In the genomic region with DNA sequence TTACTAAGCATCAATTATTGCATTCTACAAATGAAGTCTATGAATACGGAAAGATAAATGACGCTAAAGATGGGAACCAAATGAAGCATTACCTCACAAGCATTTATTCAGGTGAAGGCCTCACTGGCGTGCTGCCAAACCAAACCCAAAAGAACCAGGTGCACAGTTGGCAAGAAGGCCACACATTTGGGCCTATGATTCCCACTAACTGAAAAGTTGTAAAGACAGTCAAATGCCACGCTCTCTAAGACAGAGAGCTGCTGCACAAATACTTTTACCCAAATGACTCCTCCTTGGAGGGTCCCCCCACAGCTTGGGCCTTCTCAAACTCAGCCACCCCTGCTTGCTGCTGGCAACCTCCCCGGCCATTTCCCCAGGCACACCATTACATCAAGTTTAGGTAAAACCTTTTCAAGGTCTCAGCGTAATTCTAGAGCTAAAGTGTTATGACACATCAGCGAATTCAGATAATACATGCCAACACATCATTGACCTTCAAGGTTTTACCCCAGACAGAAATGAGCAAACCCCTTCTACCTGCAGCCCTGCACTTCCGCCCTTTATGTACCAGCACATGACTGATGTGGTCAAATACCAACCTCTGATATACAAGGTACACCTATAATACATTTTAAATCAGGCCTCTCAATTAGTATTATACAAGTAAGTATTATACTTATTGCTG, we compare ENCODE assay signal across 8 mouse cellular contexts. TPM values are rescaled to one million over a fixed set of nuclear protein-coding genes. Genes with fewer than 3 reads are reported as not detected.
DNase-seq lines count a peak whose midpoint lies in the region; ATAC-seq and TF ChIP-seq lines count a peak whose summit lies in the region.

No protein-coding gene starts in this region.

- no peak for TF ChIP-seq POLR2A in olfactory bulb, adult 2 months (IDR thresholded peaks at IDR 0.05; ENCODE audit: insufficient read depth, low read depth, low read length)

- 32% methylated on average over 8 of the region's 8 CpGs for WGBS in heart, embryonic 16.5 days
- 50% methylated on average over 8 of the region's 8 CpGs for WGBS in forebrain, embryonic 10.5 days
- 33% methylated on average over 8 of the region's 8 CpGs for WGBS in olfactory bulb, adult 2 months

- H3K27me3 ChIP-seq in heart, embryonic 16.5 days (ENCODE audit: control insufficient read depth, insufficient read depth, low read length): no peaks in the 10 kb centered on the region
- no peaks in the 10 kb centered on the region for H3K27me3 ChIP-seq in G1E (ENCODE audit: insufficient read depth, low read length)
- H3K27me3 ChIP-seq in forebrain, embryonic 10.5 days (ENCODE audit: poor library complexity, severe bottlenecking): no peaks in the 10 kb centered on the region

- no peak for TF ChIP-seq CTCF in G1E (IDR thresholded peaks at IDR 0.05; ENCODE audit: low read depth, low read length)
- TF ChIP-seq CTCF in olfactory bulb, adult 2 months (IDR thresholded peaks at IDR 0.05; ENCODE audit: insufficient read depth, low read depth, low read length): no peak

- no peak for DNase-seq in heart, adult 11 months
- DNase-seq in G1E (ENCODE audit: low spot score): no peak
- DNase-seq in forebrain, embryonic 10.5 days (ENCODE audit: extremely low spot score, low spot score): no peak
- peak; percentile 52 to 53 for DNase-seq in kidney, postnatal 25 days
- DNase-seq in layer of hippocampus, adult 9-10 months (ENCODE audit: low spot score): no peak
- no peak for DNase-seq in left cerebral cortex, postnatal 36 days (ENCODE audit: low spot score in 2 of 2)

- ATAC-seq in heart, embryonic 16.5 days (replicated peaks; ENCODE audit: extremely low read depth, insufficient read depth, low FRiP score): no peak
- no peak for ATAC-seq in G1E (ENCODE audit: extremely low read depth, insufficient number of reproducible peaks, low FRiP score, poor library complexity, severe bottlenecking)

- no peaks in the 10 kb centered on the region for H3K9me3 ChIP-seq in heart, embryonic 16.5 days (replicated peaks; ENCODE audit: control insufficient read depth, low read length)
- no peaks in the 10 kb centered on the region for H3K9me3 ChIP-seq in G1E (replicated peaks)
- H3K9me3 ChIP-seq in forebrain, embryonic 10.5 days: no peaks in the 10 kb centered on the region

- H3K36me3 ChIP-seq in heart, embryonic 16.5 days (ENCODE audit: control insufficient read depth, insufficient read depth): peaks cover 47% of the 10 kb centered on the region
- peaks cover 47% of the 10 kb centered on the region for H3K36me3 ChIP-seq in G1E (replicated peaks)
- peaks cover 55% of the 10 kb centered on the region for H3K36me3 ChIP-seq in forebrain, embryonic 10.5 days (replicated peaks)

- H3K27ac ChIP-seq in heart, embryonic 16.5 days (ENCODE audit: low read length): peak overlapping the region; percentile 87
- peak overlapping the region; percentile 99 for H3K27ac ChIP-seq in forebrain, embryonic 10.5 days
- H3K27ac ChIP-seq in olfactory bulb, adult 2 months (ENCODE audit: insufficient read depth, low read depth, low read length): no peak overlapping the region

- peaks cover 43% of the 10 kb centered on the region for H3K4me1 ChIP-seq in heart, embryonic 16.5 days (ENCODE audit: control insufficient read depth, insufficient read depth, low read length)
- peaks cover 49% of the 10 kb centered on the region for H3K4me1 ChIP-seq in G1E (ENCODE audit: insufficient read depth, low read depth, low read length)
- H3K4me1 ChIP-seq in forebrain, embryonic 10.5 days: peaks cover 54% of the 10 kb centered on the region
- H3K4me1 ChIP-seq in olfactory bulb, adult 2 months (ENCODE audit: control insufficient read depth, insufficient read depth, low read length): peaks cover 5% of the 10 kb centered on the region

- intact Hi-C loops in left cerebral cortex, postnatal 36 days (cut with DNase I): no loop called here

- H3K4me2 ChIP-seq in heart, embryonic 16.5 days (ENCODE audit: low read depth, low read length): peak overlapping the region; percentile 93

- H3K9ac ChIP-seq in heart, embryonic 16.5 days (ENCODE audit: low read length): peak overlapping the region; percentile 94

- H3K4me3 ChIP-seq in heart, embryonic 16.5 days (ENCODE audit: low read length): peak overlapping the region; percentile 82
- H3K4me3 ChIP-seq in G1E (ENCODE audit: low read depth, low read length): peak overlapping the region; percentile 97
- peak overlapping the region; percentile 94 for H3K4me3 ChIP-seq in forebrain, embryonic 10.5 days
- H3K4me3 ChIP-seq in olfactory bulb, adult 2 months (ENCODE audit: insufficient read depth, low read depth, low read length): peak overlapping the region; percentile 29

RNA-seq across cellular contexts. Expression of a gene that starts 1.5 kb away (rescaled TPM):
- 56.9 and 64.3 TPM in 2 replicates for polyA plus RNA-seq in heart, embryonic 16.5 days (2015; fragmentation: Nextera tagmentation; extraction: Ambion mirVana)
- 147 and 179 TPM in 2 replicates for total RNA-seq in G1E (2014; fragmentation: Nextera tagmentation)
- 227 and 242 TPM in 2 replicates for total RNA-seq in G1E (2017)
- 26.7 and 30.3 TPM in 2 replicates for polyA plus RNA-seq in G1E (2012)
- polyA plus RNA-seq in forebrain, embryonic 10.5 days (2016; fragmentation: Nextera tagmentation; extraction: Ambion mirVana): 51.2 and 55.5 TPM in 2 replicates
- polyA plus RNA-seq in olfactory bulb, adult 2 months (2012; ENCODE audit: insufficient read depth, insufficient read length, low replicate concordance, missing spikeins): not detected in 2 replicates
- 10 to 100 TPM; 59.9 to 61.2 TPM for total RNA-seq in left cerebral cortex, postnatal 36 days (2021)

RNA-seq across cellular contexts. Expression of a gene that starts 5.4 kb away (rescaled TPM):
- polyA plus RNA-seq in heart, embryonic 16.5 days (2015; fragmentation: Nextera tagmentation; extraction: Ambion mirVana): 0.12 TPM in 2 replicates
- total RNA-seq in G1E (2014; fragmentation: Nextera tagmentation) (0.19 and 0.45 TPM in 2 replicates), G1E (2017) (0.46 and 0.49 TPM in 2 replicates)
- polyA plus RNA-seq in G1E (2012): not detected in 2 replicates
- 0.07 and 0.12 TPM in 2 replicates for polyA plus RNA-seq in forebrain, embryonic 10.5 days (2016; fragmentation: Nextera tagmentation; extraction: Ambion mirVana)
- not detected in 2 replicates for polyA plus RNA-seq in olfactory bulb, adult 2 months (2012; ENCODE audit: insufficient read depth, insufficient read length, low replicate concordance, missing spikeins)
- under 1 TPM; 0.12 to 0.48 TPM for total RNA-seq in left cerebral cortex, postnatal 36 days (2021)

RNA-seq across cellular contexts. Expression of a gene that starts 33.1 kb away (rescaled TPM):
- polyA plus RNA-seq in heart, embryonic 16.5 days (2015; fragmentation: Nextera tagmentation; extraction: Ambion mirVana): 335 and 384 TPM in 2 replicates
- 89.2 and 89.9 TPM in 2 replicates for total RNA-seq in G1E (2014; fragmentation: Nextera tagmentation)
- 212 and 260 TPM in 2 replicates for total RNA-seq in G1E (2017)
- polyA plus RNA-seq in G1E (2012): 6.4 and 8.3 TPM in 2 replicates
- polyA plus RNA-seq in forebrain, embryonic 10.5 days (2016; fragmentation: Nextera tagmentation; extraction: Ambion mirVana): 37.6 and 39.1 TPM in 2 replicates
- polyA plus RNA-seq in olfactory bulb, adult 2 months (2012; ENCODE audit: insufficient read depth, insufficient read length, low replicate concordance, missing spikeins): 570 TPM in 1 of 2 replicates, not detected in the other
- 10 to 100 TPM; 36.4 to 41.6 TPM for total RNA-seq in left cerebral cortex, postnatal 36 days (2021)

Comparison
In these comparisons a context has a peak if more than half of its experiments do, and no peak if none do; other contexts are left out.
1. H3K4me3 ChIP-seq: peak in every context shown above with its lines; median percentile 97 in G1E; 94 in forebrain, embryonic 10.5 days; 82 in heart, embryonic 16.5 days; 29 in olfactory bulb, adult 2 months.
2. DNase-seq: peak in kidney, postnatal 25 days (2 of 2); none in heart, adult 11 months (single experiment), G1E (single experiment), forebrain, embryonic 10.5 days (single experiment), layer of hippocampus, adult 9-10 months (single experiment) and left cerebral cortex, postnatal 36 days (0 of 2).
3. RNA of a gene that starts 1.5 kb away (polyA plus RNA-seq): 56.9 to 64.3 TPM in heart, embryonic 16.5 days, 51.2 to 55.5 TPM in forebrain, embryonic 10.5 days and 26.7 to 30.3 TPM in G1E; not detected in olfactory bulb, adult 2 months; every median in the first group is over 10 times any median in the second.